Mouse (Mus musculus): ENCODE data around the gene Mark4. TPM values are rescaled to one million over a fixed set of nuclear protein-coding genes. Genes with fewer than 3 reads are reported as not detected.

The Mark4 gene
- total RNA-seq (2022): 10 to 100 TPM; 22.8 to 26.4 (median 24.3) TPM

GRCm38 (mm10) chr7:19458591-19459111 is at the start of gene Mark4:
TSS of gene Mark4 (minus strand) at chr7:19458821.
- DNase-seq (ENCODE audit: low spot score): peak; percentile 71

DNA sequence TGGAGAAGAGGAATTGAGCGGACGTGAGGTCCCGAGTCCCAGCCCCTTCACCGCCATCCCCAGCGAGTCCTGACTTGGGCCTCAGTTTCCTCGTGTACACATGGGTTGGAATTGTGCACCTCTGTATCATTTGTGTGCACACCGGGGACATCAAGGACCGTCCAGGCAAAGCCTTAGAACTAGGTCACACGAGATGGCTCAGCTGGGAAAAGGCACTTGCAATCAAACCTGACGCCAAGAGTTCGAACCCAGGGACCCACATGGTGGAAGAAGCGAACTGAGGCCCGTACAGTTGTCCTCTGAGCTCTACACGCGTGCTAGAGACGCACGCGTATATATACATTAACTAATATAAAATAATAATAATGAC is 49.0 kb upstream of the Mark4 start:
- DNase-seq (ENCODE audit: low spot score): no peak

DNA sequence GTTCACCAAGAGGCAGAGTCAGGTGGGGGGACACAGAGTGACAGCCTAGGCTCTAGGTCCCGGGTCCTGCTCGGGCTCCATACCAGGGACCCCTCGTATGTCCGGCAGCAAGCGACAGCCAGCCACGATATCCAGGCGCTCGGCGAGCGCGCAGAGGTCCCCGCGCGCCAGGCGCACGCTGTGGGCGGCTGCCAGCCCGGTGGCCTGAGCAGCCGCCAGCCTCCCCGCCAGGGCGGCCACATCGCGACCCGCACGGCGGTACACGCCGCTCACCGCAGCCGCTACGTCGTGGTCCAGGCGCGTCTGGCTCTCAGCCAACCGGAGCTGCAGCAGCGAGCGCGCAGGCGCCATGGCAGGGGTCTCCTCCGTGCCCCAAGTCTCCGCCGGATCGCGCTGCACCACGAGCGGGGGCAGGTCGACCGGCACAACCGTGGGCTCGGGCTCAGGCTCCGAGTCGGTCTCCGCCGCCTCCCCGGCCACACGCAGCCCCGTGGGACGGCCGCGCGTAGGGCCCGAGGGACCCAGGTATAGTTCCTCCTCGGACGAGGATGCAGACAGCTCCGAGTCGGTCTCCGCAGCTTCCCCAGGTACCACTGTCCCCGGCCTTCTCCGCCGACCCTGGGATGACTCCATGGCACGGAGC is 48.5 kb upstream of the Mark4 start:
- DNase-seq (ENCODE audit: low spot score): no peak

DNA sequence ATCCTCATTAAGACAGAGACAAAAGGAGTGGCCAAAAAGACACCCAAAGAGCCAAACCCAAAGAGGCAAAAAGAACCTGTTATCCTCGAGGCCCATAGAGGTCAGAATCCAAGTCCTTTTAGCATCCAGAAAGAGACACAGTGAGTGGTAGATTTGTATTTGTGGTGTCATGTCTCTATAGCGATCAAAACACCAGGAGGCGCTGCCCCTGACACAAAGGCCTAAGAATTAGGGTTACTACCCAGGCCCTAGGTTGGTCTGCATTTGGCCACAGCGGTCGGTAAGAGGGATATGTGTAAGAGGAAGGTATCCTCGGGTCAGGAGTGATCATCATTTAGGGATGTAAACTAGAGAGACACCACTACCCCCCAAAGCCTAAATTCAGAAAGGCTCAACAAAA is 47.7 kb upstream of the Mark4 start:
- no peak for DNase-seq (ENCODE audit: low spot score)

DNA sequence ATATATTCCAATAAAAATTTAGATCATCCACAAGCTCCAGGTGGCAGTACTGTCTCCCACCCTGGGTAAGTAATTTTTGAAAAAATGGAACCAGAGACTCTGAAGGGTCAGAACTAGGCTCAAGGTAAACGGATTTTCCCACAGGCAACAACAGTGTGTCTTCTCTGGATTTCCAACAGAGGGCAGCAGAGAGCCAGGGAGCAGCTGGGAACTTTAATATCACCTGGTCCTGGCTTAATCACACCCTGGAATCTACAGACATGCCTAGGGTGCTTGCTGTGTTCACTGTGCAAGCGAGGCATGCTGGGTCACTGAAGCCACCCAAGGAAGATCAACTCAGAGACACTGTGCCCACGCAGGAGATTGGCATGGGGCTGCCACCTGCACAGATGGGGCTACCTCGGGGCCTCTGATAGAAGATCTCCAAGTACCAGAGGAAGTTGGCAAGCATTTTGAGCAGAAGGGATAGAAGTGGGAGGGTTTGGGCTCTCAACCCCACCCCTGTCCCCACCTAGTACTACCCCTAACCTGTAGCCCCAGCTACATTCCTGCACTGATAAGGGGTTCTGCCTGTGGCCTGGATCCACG is 45.0 kb upstream of the Mark4 start:
- DNase-seq (ENCODE audit: low spot score): peak; percentile 53

DNA sequence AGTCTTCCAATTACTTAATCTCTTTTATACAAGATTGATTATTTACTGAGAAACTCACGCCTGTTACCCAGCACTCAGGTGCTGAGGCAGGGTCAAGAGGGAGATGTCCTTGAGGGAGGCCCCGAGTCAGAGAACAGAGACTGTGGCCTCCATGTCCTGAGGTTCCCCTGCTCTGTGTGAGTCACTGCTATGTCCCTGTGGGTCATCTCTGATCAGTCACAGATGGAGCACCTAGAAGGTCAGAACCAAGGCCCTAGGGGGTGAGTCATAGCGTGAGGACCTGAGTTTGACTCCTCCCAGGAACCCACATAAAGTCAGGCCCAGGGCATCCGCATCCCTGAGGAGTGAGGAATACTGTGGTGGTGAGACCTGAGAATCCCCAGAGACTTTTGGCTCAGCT is 43.0 kb upstream of the Mark4 start:
- DNase-seq (ENCODE audit: low spot score): no peak

GRCm38 (mm10) chr7:19500420-19501363 is 42.1 kb upstream of the Mark4 start:
- no peak for DNase-seq (ENCODE audit: low spot score)

- DNase-seq (ENCODE audit: low spot score): no peak
Observed at GRCm38 (mm10) chr7:19498326-19498725, 39.7 kb upstream of the Mark4 start.

GRCm38 (mm10) chr7:19496214-19496555 is 37.6 kb upstream of the Mark4 start:
- DNase-seq (ENCODE audit: low spot score): no peak

GRCm38 (mm10) chr7:19495521-19496213 is 37.0 kb upstream of the Mark4 start:
- DNase-seq (ENCODE audit: low spot score): no peak

- DNase-seq (ENCODE audit: low spot score): no peak
Observed at GRCm38 (mm10) chr7:19494751-19495474, 36.3 kb upstream of the Mark4 start.

- DNase-seq (ENCODE audit: low spot score): no peak
Observed at GRCm38 (mm10) chr7:19491731-19492130, 33.1 kb upstream of the Mark4 start.

DNA sequence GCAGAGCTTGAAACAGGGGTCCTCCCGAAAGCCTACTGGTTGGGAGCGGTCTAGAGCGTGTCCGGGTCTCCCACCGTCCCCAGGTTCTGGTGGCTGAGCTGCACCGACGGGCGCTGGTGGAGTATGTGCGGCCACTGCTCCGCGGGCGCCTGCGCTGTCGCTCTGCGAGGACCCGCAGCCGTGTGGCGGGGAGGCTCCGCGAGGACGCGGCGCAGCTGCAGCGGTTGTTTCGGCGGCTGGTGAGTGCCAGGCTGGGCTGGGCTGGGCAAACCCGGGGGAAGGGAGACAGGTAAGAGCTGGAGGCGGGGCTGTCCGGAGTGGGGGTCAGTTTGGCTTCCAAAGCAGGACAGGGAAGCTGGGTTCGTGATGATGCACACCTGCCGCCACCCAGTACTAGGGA is 30.9 kb upstream of the Mark4 start:
- DNase-seq (ENCODE audit: low spot score): no peak

GRCm38 (mm10) chr7:19486549-19486948 is 27.9 kb upstream of the Mark4 start:
- DNase-seq (ENCODE audit: low spot score): no peak

- DNase-seq (ENCODE audit: low spot score): no peak
Observed at GRCm38 (mm10) chr7:19485488-19485887, 26.9 kb upstream of the Mark4 start.

DNA sequence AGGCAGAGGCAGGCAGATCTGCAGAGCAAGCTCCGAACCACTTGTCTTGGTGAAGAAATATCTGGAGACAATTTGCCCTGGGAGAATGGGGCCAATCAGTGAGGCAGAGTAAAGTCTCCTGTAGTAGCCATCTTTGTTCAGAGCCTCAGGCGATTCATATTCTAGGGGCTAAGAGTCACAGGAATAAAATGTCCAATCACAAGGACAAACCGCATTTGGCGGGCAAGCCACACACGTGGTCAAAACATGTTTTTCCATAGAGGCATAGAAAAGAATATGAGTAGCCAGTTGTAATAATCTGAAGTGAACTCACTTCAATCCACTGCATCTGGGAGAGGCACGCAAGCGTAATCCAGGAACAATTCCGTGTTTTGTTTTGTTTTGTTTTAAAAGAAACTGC is 24.7 kb upstream of the Mark4 start:
- no peak for DNase-seq (ENCODE audit: low spot score)

GRCm38 (mm10) chr7:19477624-19478384 is 19.2 kb upstream of the Mark4 start:
- no peak for DNase-seq (ENCODE audit: low spot score)

DNA sequence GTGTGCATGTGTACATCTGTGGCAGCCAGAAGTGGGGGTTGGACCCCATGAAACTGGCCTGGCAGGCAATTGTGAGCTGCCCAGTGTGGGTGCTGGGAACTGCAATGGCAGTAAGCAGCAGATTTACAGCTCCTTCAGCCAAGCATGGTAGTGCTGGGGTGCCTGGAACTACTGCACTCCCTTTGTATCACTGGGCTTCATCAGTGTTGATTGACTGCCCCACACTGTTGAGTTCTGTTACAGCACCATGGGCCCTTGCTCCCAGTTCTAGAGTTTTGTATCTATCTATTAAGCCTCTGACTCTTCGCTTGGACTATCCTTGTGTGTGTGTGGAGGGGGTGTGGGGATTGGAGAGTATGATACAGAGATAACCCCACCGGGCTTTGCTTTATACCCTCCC is 18.5 kb upstream of the Mark4 start:
- no peak for DNase-seq (ENCODE audit: low spot score)

GRCm38 (mm10) chr7:19473875-19474443 is 15.3 kb upstream of the Mark4 start:
- peak; percentile 38 for DNase-seq (ENCODE audit: low spot score)

DNA sequence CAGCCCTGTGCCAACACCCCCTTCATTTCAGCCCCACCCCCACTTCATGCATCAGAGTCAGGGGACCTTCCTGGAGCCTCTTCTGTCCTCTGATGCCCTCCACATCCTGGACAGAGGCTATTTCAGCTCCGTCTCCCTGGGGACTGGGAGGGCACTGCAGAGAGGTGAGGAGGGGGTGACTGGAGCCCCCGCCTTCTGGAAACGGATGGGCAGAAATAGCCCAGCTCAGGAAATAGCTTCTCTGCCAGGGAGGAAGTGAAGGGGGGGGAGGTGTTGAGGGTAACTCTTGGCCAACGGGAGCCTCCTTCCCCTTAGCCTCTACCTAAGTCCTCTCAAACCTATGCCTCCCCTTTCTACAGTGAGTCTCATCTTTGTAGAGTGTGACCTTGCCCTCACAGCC is 13.8 kb upstream of the Mark4 start:
- DNase-seq (ENCODE audit: low spot score): no peak
